Mouse (Mus musculus) hindbrain, postnatal 0 days (tissue): ENCODE measurements around the gene Rab11fip2. TPM values are rescaled to one million over a fixed set of nuclear protein-coding genes. Genes with fewer than 3 reads are reported as not detected.

Source experiments
- ATAC-seq: fragments of 200-750 bp; cut with Nextera tagmentation; 2 replicates; pipeline ENCODE4 v1.8.0; 2017; ENCODE audit warnings: mild to moderate bottlenecking, moderate TSS enrichment, moderate library complexity
- DNase-seq: peaks from one replicate; pipeline ENCODE4 v3.0.0-alpha.2; 2015; ENCODE audit warnings: low spot score
- H3K27ac ChIP-seq: fragments of 300-500 bp; sonication (generic); 2 replicates; pipeline ENCODE4 v1.5.1; 2014; ENCODE audit warnings: mild to moderate bottlenecking
- H3K27me3 ChIP-seq: fragments of 300-500 bp; sonication (generic); 2 replicates; pipeline ENCODE4 v1.6.1; 2014; ENCODE audit warnings: low read length, mixed read lengths; ENCODE audit not compliant: insufficient read depth
- H3K36me3 ChIP-seq: fragments of 300-500 bp; sonication (generic); 2 replicates; pipeline ENCODE4 v1.6.1; 2014; ENCODE audit warnings: low read length, mixed read lengths; ENCODE audit not compliant: insufficient read depth
- H3K4me1 ChIP-seq: fragments of 300-500 bp; sonication (generic); 2 replicates; pipeline ENCODE4 v1.6.1; 2014; ENCODE audit warnings: antibody characterized with exemption, low read length, mixed read lengths; ENCODE audit not compliant: insufficient read depth
- H3K4me2 ChIP-seq: fragments of 300-500 bp; sonication (generic); 2 replicates; pipeline ENCODE4 v1.6.1; 2014; ENCODE audit warnings: low read depth, mild to moderate bottlenecking, low read length, moderate library complexity, mixed read lengths
- H3K4me3 ChIP-seq: fragments of 300-500 bp; sonication (generic); 2 replicates; pipeline ENCODE4 v1.5.1; 2014; ENCODE audit warnings: low read length
- H3K9ac ChIP-seq: fragments of 300-500 bp; sonication (generic); replicated peaks from 2 replicates; pipeline ENCODE4 v1.6.1; 2014; ENCODE audit warnings: mild to moderate bottlenecking, low read length, moderate library complexity, mixed read lengths
- H3K9me3 ChIP-seq: fragments of 300-500 bp; sonication (generic); 2 replicates; pipeline ENCODE4 v1.6.1; 2016; ENCODE audit warnings: low read length, mixed read lengths
- CTCF ChIP-seq: IDR thresholded peaks from 2 replicates; pipeline ENCODE4 v1.5.1; 2016; ENCODE audit warnings: antibody characterized with exemption, control low read depth, low read depth
- WGBS: fragments of 180-500 bp; shearing (Covaris S2); extraction: QIAGEN DNeasy Blood & Tissue Kit; methylation state at CpG from one replicate; pipeline ENCODE4 v1.1.7; 2014; 5-methylcytosine and 5-hydroxymethylcytosine counted together
- polyA plus RNA-seq: library from polyadenylated mRNA; unstranded; fragments of >200 nt; fragmentation: Nextera tagmentation; extraction: Ambion mirVana; gene quantifications from 2 replicates; pipeline ENCODE4 v1.2.1, GENCODE M21; 2015
- total RNA-seq: library from RNA; depleted of rRNA; stranded (reverse); fragments of >200 nt; gene quantifications from 2 replicates; pipeline ENCODE4 v1.2.3, GENCODE M21; 2014

Gene Rab11fip2
- total and polyA plus RNA-seq, 2 experiments from 2014 or later: 10.1 to 26.7 TPM

DNA sequence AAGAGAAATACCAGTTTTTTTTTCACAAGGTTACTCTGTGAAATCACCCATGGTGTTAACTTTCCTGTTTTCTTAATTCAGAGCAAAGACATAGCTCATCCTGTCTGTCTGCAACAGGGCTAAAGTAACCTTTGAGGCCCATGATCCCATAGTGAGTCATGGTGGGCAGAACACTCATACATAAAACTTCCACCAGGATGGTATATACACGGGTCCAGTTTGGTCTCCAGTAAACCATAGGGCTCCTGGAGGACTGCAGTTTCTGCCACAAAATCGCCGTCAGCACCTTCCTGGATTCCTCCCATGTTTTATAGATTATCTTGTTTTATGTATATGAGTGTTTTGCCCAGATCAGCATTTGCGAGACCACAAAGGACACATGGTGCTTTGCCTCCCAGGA is 45.2 kb downstream of the Rab11fip2 start:
- DNase-seq (no peak), ATAC-seq (no peak)
- Histone ChIP-seq H3K4me2 (no peak overlapping the region), H3K27me3 (no peaks in the 10 kb centered on the region), H3K36me3 (no peaks in the 10 kb centered on the region), H3K4me1 (no peaks in the 10 kb centered on the region), H3K9me3 (no peaks in the 10 kb centered on the region), H3K9ac (no peak overlapping the region), H3K4me3 (no peak overlapping the region), H3K27ac (no peak overlapping the region)
- 91% methylated on average over 4 of the region's 4 CpGs for WGBS
- TF ChIP-seq CTCF: no peak

DNA sequence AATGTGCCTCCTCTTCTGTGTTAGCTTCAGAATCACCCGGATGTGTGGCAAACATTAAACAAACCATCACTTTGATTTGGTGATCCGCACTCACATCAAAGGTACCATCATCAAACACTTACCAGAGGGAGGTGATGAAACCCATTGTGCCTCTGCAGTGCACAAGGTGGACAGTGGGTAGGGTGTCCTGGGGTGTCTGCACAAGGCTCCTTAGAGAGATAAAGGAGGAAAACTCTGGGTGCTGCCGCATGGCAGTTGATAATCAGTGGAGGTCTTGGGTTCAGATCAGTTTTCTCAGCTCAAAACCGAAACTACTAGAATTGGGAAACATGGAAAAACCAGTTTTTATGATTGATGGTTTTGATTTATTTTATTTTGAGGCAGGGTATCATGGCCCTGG is 54.1 kb downstream of the Rab11fip2 start:
- no peak for DNase-seq
- WGBS: 86% methylated on average over 4 of the region's 4 CpGs
- H3K36me3 ChIP-seq: no peaks in the 10 kb centered on the region

DNA sequence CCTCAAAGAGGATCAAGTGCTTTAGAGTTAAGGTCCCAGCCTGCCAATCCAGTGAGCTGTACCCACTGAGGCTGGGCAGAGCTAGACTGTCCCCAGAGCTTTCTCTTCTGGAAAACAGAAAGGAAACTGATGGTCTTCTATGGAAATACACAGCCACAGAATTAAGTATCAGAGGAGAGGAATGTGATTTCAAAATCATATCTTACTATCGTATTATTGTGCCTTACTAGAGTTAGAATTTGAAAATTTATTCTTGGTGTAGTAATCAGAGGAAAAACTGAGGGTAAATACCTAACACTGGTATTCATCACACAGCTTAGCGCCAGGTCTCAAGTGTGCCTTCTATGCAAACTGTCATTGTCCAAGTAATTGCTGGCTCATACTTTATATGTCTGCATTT is 54.6 kb downstream of the Rab11fip2 start:
- Histone ChIP-seq H3K9me3 (no peaks in the 10 kb centered on the region), H3K9ac (no peak overlapping the region), H3K27ac (no peak overlapping the region), H3K4me3 (no peak overlapping the region), H3K4me1 (no peaks in the 10 kb centered on the region), H3K27me3 (no peaks in the 10 kb centered on the region), H3K36me3 (no peaks in the 10 kb centered on the region), H3K4me2 (no peak overlapping the region)
- DNase-seq (no peak), ATAC-seq (no peak)
- WGBS: 92% methylated on average over 2 of the region's 2 CpGs
- TF ChIP-seq CTCF: no peak

More for the DNA sequence above, 54.1 kb downstream of the Rab11fip2 start:
- no peaks in the 10 kb centered on the region for H3K4me1 ChIP-seq
- no peak overlapping the region for H3K27ac ChIP-seq
- H3K27me3 ChIP-seq: no peaks in the 10 kb centered on the region
- no peak overlapping the region for H3K9ac ChIP-seq
- no peak overlapping the region for H3K4me2 ChIP-seq
- H3K4me3 ChIP-seq: no peak overlapping the region
- no peaks in the 10 kb centered on the region for H3K9me3 ChIP-seq
- TF ChIP-seq CTCF: no peak
- ATAC-seq: no peak

DNA sequence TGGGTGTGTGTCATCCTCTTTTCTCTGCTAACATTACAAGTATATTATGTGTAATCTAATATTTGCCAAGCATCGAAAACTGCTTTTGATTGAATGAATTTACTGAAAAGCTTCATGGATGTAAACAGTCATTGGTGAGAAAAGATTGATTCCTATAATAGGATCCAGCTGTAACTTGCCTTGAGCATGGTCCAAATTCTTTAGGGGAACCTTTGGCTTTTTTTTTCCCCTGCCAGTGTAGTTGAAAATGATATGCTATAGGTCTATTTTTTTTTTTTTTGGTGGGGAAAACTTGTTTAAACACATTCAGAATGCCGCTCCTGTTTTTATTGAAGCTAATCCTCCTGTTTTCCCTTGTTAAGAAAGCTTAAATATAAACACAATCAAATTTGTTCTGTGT is 55.6 kb downstream of the Rab11fip2 start:
- ATAC-seq: no peak
- 78% methylated on average over 2 of the region's 2 CpGs for WGBS
- H3K27ac ChIP-seq: no peak overlapping the region

DNA sequence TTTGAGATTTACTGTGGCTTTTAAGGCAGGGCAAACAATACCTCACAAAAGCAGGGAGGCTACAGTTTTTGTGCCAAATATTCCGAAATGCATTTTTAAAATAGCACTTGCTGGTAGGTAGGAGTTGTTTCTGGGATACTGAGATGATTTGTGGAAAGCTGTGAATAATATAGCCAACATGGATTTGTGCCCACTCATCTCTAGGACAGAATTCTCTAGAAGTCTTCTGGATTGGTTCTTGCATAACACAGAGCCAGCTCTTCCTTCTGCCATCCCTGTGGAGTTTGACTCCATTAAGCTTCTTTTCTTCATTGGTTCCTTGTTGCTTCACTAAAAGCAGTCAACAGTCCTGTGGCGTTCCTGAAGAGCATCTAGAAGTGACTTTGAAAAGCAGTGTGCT is 58.2 kb downstream of the Rab11fip2 start:
- TF ChIP-seq CTCF: no peak
- Histone ChIP-seq H3K27ac (no peak overlapping the region), H3K4me2 (no peak overlapping the region), H3K9ac (no peak overlapping the region), H3K27me3 (no peaks in the 10 kb centered on the region), H3K9me3 (no peaks in the 10 kb centered on the region), H3K36me3 (no peaks in the 10 kb centered on the region), H3K4me3 (no peak overlapping the region), H3K4me1 (no peaks in the 10 kb centered on the region)
- 89% methylated on average over 2 of the region's 2 CpGs for WGBS
- ATAC-seq (no peak), DNase-seq (no peak)

More for the DNA sequence above, 55.6 kb downstream of the Rab11fip2 start:
- H3K36me3 ChIP-seq: no peaks in the 10 kb centered on the region
- no peak overlapping the region for H3K9ac ChIP-seq
- no peaks in the 10 kb centered on the region for H3K9me3 ChIP-seq
- H3K4me3 ChIP-seq: no peak overlapping the region
- H3K4me2 ChIP-seq: no peak overlapping the region
- no peak for DNase-seq
- TF ChIP-seq CTCF: no peak
- H3K27me3 ChIP-seq: no peaks in the 10 kb centered on the region
- H3K4me1 ChIP-seq: no peaks in the 10 kb centered on the region

DNA sequence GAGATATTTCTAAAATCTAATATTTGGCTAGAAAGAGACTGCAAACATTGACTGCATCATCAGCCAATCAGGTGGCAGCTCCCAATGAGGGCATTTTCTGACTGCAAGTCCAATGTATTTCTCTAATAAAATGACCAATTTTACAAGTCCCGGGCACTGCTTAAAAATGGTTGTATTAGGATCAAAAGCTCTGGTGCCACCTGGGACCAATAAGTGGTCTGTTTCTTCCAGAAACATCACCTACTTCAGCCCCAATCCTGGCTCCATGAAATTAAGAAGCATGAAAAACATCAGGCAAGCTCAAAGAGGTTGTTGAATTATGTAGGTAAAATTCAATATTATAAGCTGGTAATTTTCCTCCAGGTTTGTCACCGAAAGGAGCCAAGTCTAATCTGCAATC is 66.2 kb downstream of the Rab11fip2 start:
- Histone ChIP-seq H3K27me3 (no peaks in the 10 kb centered on the region), H3K27ac (no peak overlapping the region), H3K9me3 (no peaks in the 10 kb centered on the region), H3K4me1 (no peaks in the 10 kb centered on the region), H3K36me3 (no peaks in the 10 kb centered on the region), H3K4me3 (no peak overlapping the region), H3K4me2 (no peak overlapping the region), H3K9ac (no peak overlapping the region)
- no peak for TF ChIP-seq CTCF
- DNase-seq: no peak
- WGBS: 89% methylated on average over 2 of the region's 2 CpGs
- ATAC-seq: no peak

DNA sequence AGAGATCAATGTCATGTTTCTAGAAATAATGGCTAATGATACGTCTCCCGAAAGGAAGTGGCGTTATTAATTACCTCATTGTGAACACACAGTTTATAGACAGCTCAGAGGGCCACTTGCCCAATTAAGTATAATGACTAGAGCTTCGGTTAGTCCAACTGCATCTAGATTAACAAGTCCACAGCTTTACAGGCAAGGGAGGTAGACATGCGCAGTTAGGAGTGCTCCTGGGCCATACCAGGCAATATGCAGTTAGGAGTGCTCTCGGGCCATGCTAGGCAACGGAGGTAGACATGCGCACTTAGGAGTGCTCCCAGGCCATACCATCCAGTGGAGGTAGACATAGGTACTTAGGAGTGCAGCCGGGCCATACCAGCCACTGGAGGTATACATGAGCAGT is 76.8 kb downstream of the Rab11fip2 start:
- H3K4me1 ChIP-seq: no peaks in the 10 kb centered on the region
- WGBS: 80% methylated on average over 9 of the region's 9 CpGs
- TF ChIP-seq CTCF: no peak
- no peak overlapping the region for H3K9ac ChIP-seq
- H3K27ac ChIP-seq: no peak overlapping the region
- no peak overlapping the region for H3K4me3 ChIP-seq
- no peak overlapping the region for H3K4me2 ChIP-seq
- H3K27me3 ChIP-seq: no peaks in the 10 kb centered on the region
- no peak for DNase-seq
- ATAC-seq: no peak
- H3K9me3 ChIP-seq: no peaks in the 10 kb centered on the region
- H3K36me3 ChIP-seq: no peaks in the 10 kb centered on the region

DNA sequence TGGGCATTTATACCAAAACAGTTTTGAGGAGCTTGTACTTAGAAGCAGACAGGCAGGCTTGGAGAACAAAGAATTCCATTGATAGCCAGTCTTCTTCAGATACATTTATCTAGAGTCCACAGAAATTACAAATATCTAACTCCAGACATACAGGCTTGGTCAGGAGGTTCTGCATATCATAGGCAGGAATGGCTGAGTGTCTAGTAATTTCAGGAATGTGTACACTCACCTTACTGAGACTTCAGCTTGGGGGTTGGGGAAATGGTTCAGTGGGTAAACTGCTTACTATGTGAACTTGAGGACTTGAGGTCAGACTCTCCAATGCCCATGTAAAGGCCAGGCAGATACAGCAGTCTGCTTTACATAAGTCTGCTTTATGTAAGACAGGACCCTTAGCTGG is 81.0 kb downstream of the Rab11fip2 start:
- Histone ChIP-seq H3K27ac (no peak overlapping the region), H3K36me3 (no peaks in the 10 kb centered on the region), H3K9me3 (no peaks in the 10 kb centered on the region), H3K4me1 (no peaks in the 10 kb centered on the region), H3K4me3 (no peak overlapping the region), H3K9ac (no peak overlapping the region), H3K27me3 (no peaks in the 10 kb centered on the region), H3K4me2 (no peak overlapping the region)
- no peak for TF ChIP-seq CTCF
- ATAC-seq (no peak), DNase-seq (no peak)
